Mouse (Mus musculus): ENCODE measurements at regions not wholly inside any gene's neighbourhood (a gene's known extent, or its start where the extent isn't known, plus 50 kb on each side); places are given as distances from the start of the nearest gene placed in this dataset.

DNA sequence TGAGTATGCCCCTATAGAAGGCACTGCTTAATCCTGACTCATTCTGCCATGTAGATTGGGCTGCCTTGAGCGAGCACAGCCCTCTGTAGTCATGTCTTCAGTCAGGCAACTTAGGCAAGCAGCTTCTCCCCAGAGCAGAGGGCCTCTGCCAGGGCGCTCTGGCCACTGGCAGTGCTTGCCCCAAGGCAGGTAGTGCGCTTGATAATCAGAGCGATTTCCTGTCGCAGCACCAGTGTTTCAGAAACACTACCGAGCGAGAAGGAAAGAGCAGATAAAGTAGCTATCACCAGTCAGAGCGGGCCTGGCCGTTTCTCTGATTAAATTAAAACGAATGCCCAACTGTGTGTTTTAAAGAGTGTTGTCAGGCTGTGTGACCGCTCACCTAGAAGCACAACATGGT lies 52.6 kb upstream of the Mphosph6 start:
- no peak overlapping the region for H3K27ac ChIP-seq (ENCODE audit: insufficient read depth, low read length)

DNA sequence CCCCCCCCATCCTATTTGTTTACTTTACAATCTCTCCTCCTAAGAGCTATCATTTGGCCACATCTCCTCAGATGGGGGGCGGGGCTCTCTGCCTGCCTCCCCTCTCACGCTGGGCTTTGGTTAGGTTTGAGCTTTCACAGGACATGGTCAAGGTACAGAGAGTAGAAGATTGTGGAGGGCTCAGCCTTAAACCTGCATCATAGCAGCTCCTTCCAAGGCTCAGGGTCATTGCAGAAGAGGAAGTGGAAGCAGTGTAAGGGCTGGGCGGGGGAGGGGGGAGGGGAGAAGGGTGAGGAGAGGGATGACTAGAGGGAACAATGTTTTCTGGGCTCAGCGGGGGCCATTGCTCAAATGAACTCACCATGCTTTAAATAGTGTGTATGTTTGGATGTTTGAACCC lies 51.7 kb upstream of the Mphosph6 start:
- H3K4me1 ChIP-seq (ENCODE audit: control insufficient read depth, insufficient read depth, low read length) = no peaks in the 10 kb centered on the region
- no peak for TF ChIP-seq CTCF (IDR thresholded peaks at IDR 0.05; ENCODE audit: extremely low read depth, insufficient read depth, low read length)
- no peak for TF ChIP-seq POLR2A (IDR thresholded peaks at IDR 0.05; ENCODE audit: extremely low read depth, insufficient read depth, low read length)
- H3K27ac ChIP-seq (ENCODE audit: insufficient read depth, low read length) = no peak overlapping the region

More for the DNA sequence above, 52.6 kb upstream of the Mphosph6 start:
- no peak overlapping the region for H3K4me3 ChIP-seq (ENCODE audit: insufficient read depth, low read length)
- no peak for TF ChIP-seq POLR2A (IDR thresholded peaks at IDR 0.05; ENCODE audit: extremely low read depth, insufficient read depth, low read length)
- no peak for TF ChIP-seq CTCF (IDR thresholded peaks at IDR 0.05; ENCODE audit: extremely low read depth, insufficient read depth, low read length)
- no peaks in the 10 kb centered on the region for H3K4me1 ChIP-seq (ENCODE audit: control insufficient read depth, insufficient read depth, low read length)

GRCm38 (mm10) chr8:117852521-117852920 lies 50.8 kb upstream of the Mphosph6 start:
- no peak overlapping the region for H3K4me3 ChIP-seq (ENCODE audit: insufficient read depth, low read length)
- no peak overlapping the region for H3K27ac ChIP-seq (ENCODE audit: insufficient read depth, low read length)
- H3K4me1 ChIP-seq (ENCODE audit: control insufficient read depth, insufficient read depth, low read length) = no peaks in the 10 kb centered on the region
- no peak for TF ChIP-seq CTCF (IDR thresholded peaks at IDR 0.05; ENCODE audit: extremely low read depth, insufficient read depth, low read length)
- no peak for TF ChIP-seq POLR2A (IDR thresholded peaks at IDR 0.05; ENCODE audit: extremely low read depth, insufficient read depth, low read length)

More for the DNA sequence above, 51.7 kb upstream of the Mphosph6 start:
- H3K4me3 ChIP-seq (ENCODE audit: insufficient read depth, low read length) = no peak overlapping the region
